27 mouse cellular contexts compared by ENCODE assay signal in the genomic region with DNA sequence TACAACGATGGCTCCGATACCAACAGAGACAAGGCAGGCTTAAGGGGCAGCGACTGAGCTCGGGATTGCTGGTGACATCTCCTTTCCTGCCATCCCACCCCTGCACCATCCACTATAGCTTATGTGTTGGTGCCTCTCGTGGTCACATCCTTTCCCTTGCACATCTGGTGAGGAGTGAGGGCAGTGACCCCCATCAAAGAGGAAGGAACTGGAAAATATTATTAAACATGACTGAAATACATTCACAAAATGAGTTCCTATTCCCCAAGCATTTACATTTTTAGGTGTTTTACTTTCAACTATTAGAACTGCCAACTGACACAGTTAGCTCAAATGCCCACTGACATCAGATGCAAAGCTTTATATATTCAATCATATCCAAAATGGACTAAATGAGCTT.
"Had no signal": no experiment of that assay in that cellular context is flagged by ENCODE, and none has a peak within 500 bp of the region (broad histone marks: within the 10 kb centered on the region; RNA-seq: fewer than 3 reads in every experiment).

No protein-coding gene starts in this region.

- H3K4me1 ChIP-seq: embryonic facial prominence, embryonic 15.5 days; forebrain, embryonic 13.5 days; forebrain, embryonic 15.5 days had no signal

- H3K4me3 ChIP-seq: embryonic facial prominence, embryonic 10.5 days; embryonic facial prominence, embryonic 12.5 days; embryonic facial prominence, embryonic 13.5 days; embryonic facial prominence, embryonic 15.5 days; erythroblast, embryonic 14.5 days; forebrain, embryonic 10.5 days; forebrain, embryonic 12.5 days; forebrain, embryonic 13.5 days; forebrain, embryonic 15.5 days; gastrocnemius, adult 2 months; heart, adult 2 months had no signal

- H3K27ac ChIP-seq: embryonic facial prominence, embryonic 10.5 days; embryonic facial prominence, embryonic 12.5 days; embryonic facial prominence, embryonic 13.5 days; embryonic facial prominence, embryonic 15.5 days; forebrain, embryonic 10.5 days; forebrain, embryonic 12.5 days; forebrain, embryonic 13.5 days; forebrain, embryonic 15.5 days; gastrocnemius, adult 2 months; heart, adult 2 months had no signal

- ATAC-seq: forebrain, embryonic 13.5 days; forebrain, embryonic 14.5 days; forebrain, embryonic 15.5 days; forebrain, embryonic 16.5 days; forebrain, postnatal 0 days had no signal

- DNase-seq: cerebellum, adult 9-10 months; cerebellum, adult 9-11 months; cerebellum, postnatal 10 days; cerebellum, postnatal 14 days; cerebellum, postnatal 25 days; cerebellum, postnatal 36 days; embryo, embryonic 11 days; forebrain, postnatal 0 days; gastrocnemius, adult 2 months; gastrocnemius, postnatal 10 days; gastrocnemius, postnatal 14 days; gastrocnemius, postnatal 25 days; gastrocnemius, postnatal 36 days; heart, adult 11 months; heart, adult 18-20 months; heart, adult 2 months had no signal

- H3K4me2 ChIP-seq: embryonic facial prominence, embryonic 12.5 days; embryonic facial prominence, embryonic 13.5 days; embryonic facial prominence, embryonic 15.5 days; forebrain, embryonic 12.5 days; forebrain, embryonic 13.5 days; forebrain, embryonic 15.5 days had no signal

- H3K36me3 ChIP-seq: embryonic facial prominence, embryonic 10.5 days; embryonic facial prominence, embryonic 12.5 days; embryonic facial prominence, embryonic 13.5 days; embryonic facial prominence, embryonic 15.5 days; forebrain, embryonic 10.5 days; forebrain, embryonic 12.5 days; forebrain, embryonic 15.5 days had no signal

- H3K9ac ChIP-seq: embryonic facial prominence, embryonic 12.5 days; embryonic facial prominence, embryonic 13.5 days; embryonic facial prominence, embryonic 15.5 days; forebrain, embryonic 12.5 days; forebrain, embryonic 13.5 days; forebrain, embryonic 15.5 days; forebrain, postnatal 0 days had no signal

- H3K9me3 ChIP-seq: embryonic facial prominence, embryonic 10.5 days; embryonic facial prominence, embryonic 12.5 days; embryonic facial prominence, embryonic 13.5 days; embryonic facial prominence, embryonic 15.5 days; forebrain, embryonic 10.5 days; forebrain, embryonic 12.5 days; forebrain, embryonic 13.5 days; forebrain, embryonic 15.5 days had no signal

- H3K27me3 ChIP-seq: embryonic facial prominence, embryonic 12.5 days; embryonic facial prominence, embryonic 13.5 days; embryonic facial prominence, embryonic 15.5 days; forebrain, embryonic 12.5 days; forebrain, embryonic 13.5 days; forebrain, embryonic 15.5 days had no signal
